Mouse (Mus musculus): ENCODE measurements around the gene Hoxd12. TPM values are rescaled to one million over a fixed set of nuclear protein-coding genes. Genes with fewer than 3 reads are reported as not detected.

The Hoxd12 gene
- polyA plus RNA-seq, 2 experiments from 2014 or later = not detected

- no peak for ATAC-seq
Measured at GRCm38 (mm10) chr2:74682796-74683195, 8.0 kb downstream of the Hoxd12 start.

GRCm38 (mm10) chr2:74683471-74683951 lies 8.7 kb downstream of the Hoxd12 start:
- ATAC-seq = no peak

GRCm38 (mm10) chr2:74684106-74684505 lies 9.3 kb downstream of the Hoxd12 start:
- no peak for ATAC-seq

GRCm38 (mm10) chr2:74685059-74685603 lies 10.3 kb downstream of the Hoxd12 start:
- ATAC-seq = no peak

GRCm38 (mm10) chr2:74686301-74686987 lies 11.6 kb downstream of the Hoxd12 start:
- no peak for ATAC-seq

- ATAC-seq = no peak
Measured at GRCm38 (mm10) chr2:74686988-74687697, 12.3 kb downstream of the Hoxd12 start.

- no peak for ATAC-seq
Measured at GRCm38 (mm10) chr2:74687698-74688555, 13.1 kb downstream of the Hoxd12 start.

GRCm38 (mm10) chr2:74688795-74689573 lies 14.2 kb downstream of the Hoxd12 start:
- ATAC-seq = no peak

- no peak for ATAC-seq
Measured at GRCm38 (mm10) chr2:74689574-74690337, 14.9 kb downstream of the Hoxd12 start.

GRCm38 (mm10) chr2:74690338-74690716 lies 15.5 kb downstream of the Hoxd12 start:
- no peak for ATAC-seq

GRCm38 (mm10) chr2:74691022-74691951 lies 16.5 kb downstream of the Hoxd12 start, which contains the start of gene Hoxd10:
Gene Hoxd10 (plus strand): TSS chr2:74691924.
- ATAC-seq = no peak

GRCm38 (mm10) chr2:74691995-74692807 lies 17.4 kb downstream of the Hoxd12 start:
- ATAC-seq = no peak

- ATAC-seq = no peak
Measured at GRCm38 (mm10) chr2:74692808-74693431, 18.1 kb downstream of the Hoxd12 start.

GRCm38 (mm10) chr2:74693432-74693827 lies 18.6 kb downstream of the Hoxd12 start:
- ATAC-seq = no peak

GRCm38 (mm10) chr2:74694066-74694465 lies 19.3 kb downstream of the Hoxd12 start:
- ATAC-seq = no peak

GRCm38 (mm10) chr2:74695383-74695782 lies 20.6 kb downstream of the Hoxd12 start:
- no peak for ATAC-seq

- no peak for ATAC-seq
Measured at GRCm38 (mm10) chr2:74695813-74696430, 21.1 kb downstream of the Hoxd12 start.

Data from activated CD4-positive, CD25-positive, alpha-beta regulatory T cell, adult 4 months (primary cell).